In the genomic region with DNA sequence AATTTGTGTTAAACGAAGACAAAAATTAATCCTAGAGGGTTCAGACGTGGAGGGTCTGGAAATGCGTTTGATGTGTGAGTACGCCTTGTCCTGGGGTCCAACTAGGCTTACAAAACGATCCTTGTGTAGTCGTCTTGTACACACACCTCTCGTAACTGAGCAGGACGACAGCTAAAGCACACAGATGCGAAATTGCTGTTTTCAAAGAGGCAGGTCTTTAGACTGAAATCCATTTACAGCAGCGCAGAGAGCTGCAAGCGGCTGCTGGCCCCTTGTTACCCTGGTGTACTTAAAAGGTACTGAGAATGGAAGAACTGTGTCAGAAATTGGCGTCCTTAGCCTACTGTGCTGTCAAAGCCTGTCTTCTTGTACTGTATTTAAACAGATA, we compare ENCODE assay signal across 8 mouse cellular contexts. TPM values are rescaled to one million over a fixed set of nuclear protein-coding genes. Genes with fewer than 3 reads are reported as not detected.
A peak's percentile ranks its signal among the peaks of the same experiment; 100 is the strongest.
DNase-seq lines count a peak whose midpoint lies in the region; ATAC-seq and TF ChIP-seq lines count a peak whose summit lies in the region.

No protein-coding gene starts in this region.

- peaks cover 20% of the 10 kb centered on the region for H3K27me3 ChIP-seq in lung, embryonic 14.5 days (ENCODE audit: insufficient read depth, low read length)
- H3K27me3 ChIP-seq in hindbrain, embryonic 12.5 days: peaks cover 19% of the 10 kb centered on the region

- peak; percentile 35 for DNase-seq in lung, embryonic 14.5 days
- DNase-seq in lung, adult 18-20 months: no peak
- DNase-seq in ZHBTc4 (ENCODE audit: low read depth, low spot score): peak; percentile 46
- no peak for DNase-seq in urinary bladder, postnatal 10 days (ENCODE audit: low spot score)
- DNase-seq in urinary bladder, adult 2 months (ENCODE audit: low spot score): no peak
- no peak for DNase-seq in cerebellum, adult 9-11 months

- H3K4me3 ChIP-seq in lung, embryonic 14.5 days (ENCODE audit: low read depth, low read length): peak overlapping the region; percentile 89
- H3K4me3 ChIP-seq in hindbrain, embryonic 12.5 days: peak overlapping the region; percentile 92

- H3K36me3 ChIP-seq in lung, embryonic 14.5 days (ENCODE audit: insufficient read depth): no peaks in the 10 kb centered on the region
- no peaks in the 10 kb centered on the region for H3K36me3 ChIP-seq in hindbrain, embryonic 12.5 days

- peak overlapping the region; percentile 85 for H3K9ac ChIP-seq in lung, embryonic 14.5 days
- peak overlapping the region; percentile 96 for H3K9ac ChIP-seq in hindbrain, embryonic 12.5 days

- no peak for ATAC-seq in lung, embryonic 14.5 days (ENCODE audit: insufficient read depth)
- no peak; the same call in 1 of the 2 replicates for ATAC-seq in hindbrain, embryonic 12.5 days (ENCODE audit: low FRiP score)
- peak; percentile 59 for ATAC-seq in megakaryocyte-erythroid progenitor cell, adult 5-6 weeks (replicated peaks; ENCODE audit: low FRiP score, low TSS enrichment, poor library complexity, severe bottlenecking)

- peak overlapping the region; percentile 94 for H3K4me2 ChIP-seq in lung, embryonic 14.5 days
- H3K4me2 ChIP-seq in hindbrain, embryonic 12.5 days (replicated peaks): peak overlapping the region; percentile 62

- H3K4me1 ChIP-seq in lung, embryonic 14.5 days (ENCODE audit: insufficient read depth): peaks cover 20% of the 10 kb centered on the region
- peaks cover 41% of the 10 kb centered on the region for H3K4me1 ChIP-seq in hindbrain, embryonic 12.5 days

- WGBS in lung, embryonic 14.5 days: under 1% methylated on average over 12 of the region's 12 CpGs
- 1% methylated on average over 12 of the region's 12 CpGs for WGBS in hindbrain, embryonic 12.5 days

- peak; percentile 28 for TF ChIP-seq CTCF in lung, embryonic 14.5 days (IDR thresholded peaks at IDR 0.05; ENCODE audit: low read depth)

- H3K9me3 ChIP-seq in lung, embryonic 14.5 days (ENCODE audit: low read depth, low read length): no peaks in the 10 kb centered on the region
- no peaks in the 10 kb centered on the region for H3K9me3 ChIP-seq in hindbrain, embryonic 12.5 days (replicated peaks)

- H3K27ac ChIP-seq in lung, embryonic 14.5 days (ENCODE audit: low read depth): 0 out of 2 replicates have a peak overlapping the region, but pooled peaks have one; percentile 33
- H3K27ac ChIP-seq in hindbrain, embryonic 12.5 days: peak overlapping the region; percentile 87

RNA-seq across cellular contexts. Expression of a gene that starts 0.5 kb away (rescaled TPM):
- 91.6 and 94.1 TPM in 2 replicates for polyA plus RNA-seq in lung, embryonic 14.5 days (2014; fragmentation: Nextera tagmentation; extraction: Ambion mirVana)
- 158 and 168 TPM in 2 replicates for polyA plus RNA-seq in hindbrain, embryonic 12.5 days (2016; fragmentation: Nextera tagmentation; extraction: Ambion mirVana)
- total RNA-seq in megakaryocyte-erythroid progenitor cell, adult 5-6 weeks (2014; fragmentation: Nextera tagmentation): 45.8 and 68.1 TPM in 2 replicates
- 30.5 and 42.4 TPM in 2 replicates for total RNA-seq in megakaryocyte-erythroid progenitor cell, adult 5-6 weeks (2017)
- 97.9 and 119 TPM in 2 replicates for polyA plus RNA-seq in urinary bladder, adult 2 months (2012; rRNA removed)

RNA-seq across cellular contexts. Expression of a gene that starts 10.0 kb away (rescaled TPM):
- 0.96 and 1.3 TPM in 2 replicates for polyA plus RNA-seq in lung, embryonic 14.5 days (2014; fragmentation: Nextera tagmentation; extraction: Ambion mirVana)
- polyA plus RNA-seq in hindbrain, embryonic 12.5 days (2016; fragmentation: Nextera tagmentation; extraction: Ambion mirVana): 4.4 and 5.2 TPM in 2 replicates
- 0.52 TPM in 1 of 2 replicates, not detected in the other for total RNA-seq in megakaryocyte-erythroid progenitor cell, adult 5-6 weeks (2014; fragmentation: Nextera tagmentation)
- total RNA-seq in megakaryocyte-erythroid progenitor cell, adult 5-6 weeks (2017): not detected in 2 replicates
- polyA plus RNA-seq in urinary bladder, adult 2 months (2012; rRNA removed): 1.2 and 1.5 TPM in 2 replicates

RNA-seq across cellular contexts. Expression of a gene that starts 10.0 kb away (rescaled TPM):
- polyA plus RNA-seq in lung, embryonic 14.5 days (2014; fragmentation: Nextera tagmentation; extraction: Ambion mirVana): 5.6 and 8.5 TPM in 2 replicates
- 11.2 and 11.5 TPM in 2 replicates for polyA plus RNA-seq in hindbrain, embryonic 12.5 days (2016; fragmentation: Nextera tagmentation; extraction: Ambion mirVana)
- total RNA-seq in megakaryocyte-erythroid progenitor cell, adult 5-6 weeks (2014; fragmentation: Nextera tagmentation): 4.5 TPM in 1 of 2 replicates, not detected in the other
- not detected in 2 replicates for total RNA-seq in megakaryocyte-erythroid progenitor cell, adult 5-6 weeks (2017)
- polyA plus RNA-seq in urinary bladder, adult 2 months (2012; rRNA removed): 4.9 and 5.6 TPM in 2 replicates

RNA-seq across cellular contexts. Expression of a gene that starts 31.0 kb away (rescaled TPM):
- polyA plus RNA-seq in lung, embryonic 14.5 days (2014; fragmentation: Nextera tagmentation; extraction: Ambion mirVana): 22.7 and 26.7 TPM in 2 replicates
- 40.7 and 42.6 TPM in 2 replicates for polyA plus RNA-seq in hindbrain, embryonic 12.5 days (2016; fragmentation: Nextera tagmentation; extraction: Ambion mirVana)
- 0.49 TPM in 1 of 2 replicates, not detected in the other for total RNA-seq in megakaryocyte-erythroid progenitor cell, adult 5-6 weeks (2014; fragmentation: Nextera tagmentation)
- total RNA-seq in megakaryocyte-erythroid progenitor cell, adult 5-6 weeks (2017): 0.42 TPM in 1 of 2 replicates, not detected in the other
- 20.7 and 22.1 TPM in 2 replicates for polyA plus RNA-seq in urinary bladder, adult 2 months (2012; rRNA removed)

RNA-seq across cellular contexts. Expression of a gene that starts 41.0 kb away (rescaled TPM):
- 12.7 and 13.3 TPM in 2 replicates for polyA plus RNA-seq in lung, embryonic 14.5 days (2014; fragmentation: Nextera tagmentation; extraction: Ambion mirVana)
- 19.6 and 19.9 TPM in 2 replicates for polyA plus RNA-seq in hindbrain, embryonic 12.5 days (2016; fragmentation: Nextera tagmentation; extraction: Ambion mirVana)
- 11.2 and 20.1 TPM in 2 replicates for total RNA-seq in megakaryocyte-erythroid progenitor cell, adult 5-6 weeks (2014; fragmentation: Nextera tagmentation)
- 28.8 and 32.8 TPM in 2 replicates for total RNA-seq in megakaryocyte-erythroid progenitor cell, adult 5-6 weeks (2017)
- 25.2 and 25.5 TPM in 2 replicates for polyA plus RNA-seq in urinary bladder, adult 2 months (2012; rRNA removed)

Comparison
In these comparisons a context has a peak if more than half of its experiments do, and no peak if none do; other contexts are left out.
1. DNase-seq: peak in lung, embryonic 14.5 days (single experiment) and ZHBTc4 (single experiment); none in lung, adult 18-20 months (0 of 2), urinary bladder, postnatal 10 days (single experiment), urinary bladder, adult 2 months (single experiment) and cerebellum, adult 9-11 months (single experiment).